Mouse (Mus musculus) regulatory T cell (primary cell): ENCODE data around the gene Atp8a2.

ENCODE experiments used
- in situ Hi-C: fragments of 300-600 bp; cut with MboI, MseI; formaldehyde crosslinking; loops from one replicate; pipeline ENCODE4 v1.15.1; 2025; ENCODE audit warnings: high pct_unique_total_duplicates

Gene Atp8a2

DNA sequence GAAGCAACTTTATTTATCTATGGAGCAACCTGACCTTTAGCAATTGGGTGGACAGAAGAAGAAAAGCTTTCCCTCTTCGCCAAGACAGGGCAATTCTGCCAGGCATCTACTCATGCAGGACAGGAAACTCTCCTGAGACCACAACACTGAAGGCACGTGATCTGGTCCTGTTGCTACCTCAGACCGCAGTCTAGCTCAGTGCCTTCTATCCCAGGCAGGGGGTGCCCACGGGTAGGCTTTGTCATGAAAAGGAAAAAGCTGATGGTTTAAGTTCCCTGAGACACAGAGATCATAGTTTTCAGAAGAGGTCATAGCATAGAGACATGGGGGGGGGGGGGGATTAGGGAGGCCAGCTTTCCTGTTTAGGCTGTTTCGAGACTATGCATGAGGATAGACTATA lies 269.2 kb downstream of the Atp8a2 start:
- in situ Hi-C loops, result no loop called here

DNA sequence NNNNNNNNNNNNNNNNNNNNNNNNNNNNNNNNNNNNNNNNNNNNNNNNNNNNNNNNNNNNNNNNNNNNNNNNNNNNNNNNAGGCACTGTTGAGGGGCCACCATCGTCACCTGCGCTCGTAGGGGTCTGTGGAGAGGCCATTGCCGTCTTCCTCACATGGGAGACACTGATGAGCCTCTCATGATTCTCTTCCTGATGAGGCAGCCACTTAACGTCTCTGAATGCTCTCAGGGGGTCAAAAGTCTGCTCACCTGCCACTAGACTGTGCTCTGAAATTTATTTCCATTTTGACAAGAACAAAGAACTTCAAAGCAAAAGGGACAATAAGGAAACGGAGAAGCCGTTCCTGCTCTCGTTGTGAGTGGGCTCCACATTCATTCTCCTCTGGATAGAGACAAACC lies 277.1 kb downstream of the Atp8a2 start:
- in situ Hi-C loops, result no loop called here

DNA sequence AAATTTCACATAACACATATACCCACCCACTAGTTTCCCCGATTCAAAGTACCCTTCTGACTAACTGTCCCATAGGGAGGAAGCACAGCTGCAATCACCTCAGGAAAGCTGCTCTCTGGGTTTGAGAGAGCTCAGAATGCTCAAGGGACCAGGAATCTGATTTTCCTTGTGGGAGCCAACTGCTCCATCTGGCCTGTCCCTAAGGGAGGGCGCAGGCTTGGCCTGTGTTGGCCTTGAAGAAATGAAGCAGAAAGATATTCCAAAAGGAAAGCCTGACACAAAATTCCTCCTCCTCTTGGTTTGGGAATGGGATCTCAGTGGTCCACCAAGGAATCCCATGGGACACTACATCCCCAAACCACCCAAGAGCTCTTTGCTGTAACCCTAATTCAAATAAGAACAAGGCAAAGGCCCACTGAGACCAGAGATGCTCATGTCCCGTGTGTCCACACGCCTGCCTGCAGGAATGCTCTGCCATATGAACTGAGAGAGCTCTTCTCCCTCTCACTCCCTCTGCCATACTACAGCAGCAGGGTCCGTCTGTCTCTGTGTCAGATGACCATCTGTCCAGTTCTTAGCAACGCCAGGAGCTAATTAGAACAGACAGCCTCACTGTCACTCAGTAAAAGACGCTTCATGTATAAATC lies 293.4 kb downstream of the Atp8a2 start:
- in situ Hi-C loops, result no loop called here

DNA sequence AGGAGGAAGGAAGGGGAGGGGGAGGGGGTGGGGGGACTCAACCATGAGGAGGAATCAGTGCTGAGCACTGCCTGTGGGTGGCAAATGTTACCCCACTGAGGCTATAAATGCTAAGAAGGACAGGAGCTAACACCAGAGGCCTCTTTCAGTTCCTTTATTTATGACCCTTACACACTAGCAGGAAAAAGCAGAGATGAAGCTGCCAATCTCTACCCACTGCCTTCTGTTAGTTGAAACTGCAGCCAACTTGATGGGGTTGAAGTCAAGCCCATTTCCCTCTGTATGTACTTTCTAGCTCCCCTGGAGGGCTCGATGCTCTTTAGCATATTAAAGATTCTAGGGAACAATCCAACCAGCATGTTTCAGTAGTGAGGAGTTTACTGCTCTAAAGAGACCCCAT lies 303.0 kb downstream of the Atp8a2 start:
- in situ Hi-C loops, result no loop called here

DNA sequence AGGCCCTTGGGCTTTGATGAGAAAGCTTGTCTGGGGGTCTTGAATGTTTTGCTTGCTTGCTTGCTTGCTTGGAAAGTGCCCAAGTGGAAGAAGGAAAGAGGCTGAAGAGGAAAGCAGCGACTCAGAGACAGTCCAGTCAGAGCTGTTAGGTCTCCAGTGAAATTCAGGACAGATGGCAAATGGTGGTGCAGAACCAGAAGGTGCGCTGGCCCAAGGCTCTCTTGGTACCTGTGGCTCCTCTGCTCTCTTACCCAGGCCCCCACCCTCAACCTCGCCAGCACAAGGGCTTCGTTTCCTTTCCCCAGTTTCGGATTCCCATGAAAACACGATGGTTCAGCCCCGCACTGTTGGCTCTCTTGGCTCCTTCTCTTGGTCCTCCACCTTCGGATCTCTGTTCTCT lies 304.9 kb downstream of the Atp8a2 start:
- in situ Hi-C loops, result no loop called here

DNA sequence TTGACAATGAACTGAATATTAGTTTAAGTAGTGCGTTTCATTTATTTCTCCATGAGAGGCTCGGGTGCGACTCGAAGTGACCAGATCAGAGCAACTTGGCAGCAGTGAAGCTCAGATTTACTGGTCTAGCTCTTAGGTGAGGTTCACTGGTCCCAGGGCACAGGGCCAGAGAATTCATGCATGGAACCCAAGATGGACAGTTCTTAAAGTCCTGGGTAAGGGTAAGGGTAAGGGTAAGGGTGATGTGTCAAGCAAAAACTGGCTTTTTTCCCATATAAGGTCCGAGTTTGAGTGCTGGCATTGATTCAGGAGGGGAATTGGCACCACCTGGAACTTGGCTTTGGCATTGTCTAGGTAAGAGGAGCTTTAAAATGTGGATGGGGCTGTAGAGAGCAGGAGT lies 305.5 kb downstream of the Atp8a2 start:
- in situ Hi-C loops, result no loop called here

DNA sequence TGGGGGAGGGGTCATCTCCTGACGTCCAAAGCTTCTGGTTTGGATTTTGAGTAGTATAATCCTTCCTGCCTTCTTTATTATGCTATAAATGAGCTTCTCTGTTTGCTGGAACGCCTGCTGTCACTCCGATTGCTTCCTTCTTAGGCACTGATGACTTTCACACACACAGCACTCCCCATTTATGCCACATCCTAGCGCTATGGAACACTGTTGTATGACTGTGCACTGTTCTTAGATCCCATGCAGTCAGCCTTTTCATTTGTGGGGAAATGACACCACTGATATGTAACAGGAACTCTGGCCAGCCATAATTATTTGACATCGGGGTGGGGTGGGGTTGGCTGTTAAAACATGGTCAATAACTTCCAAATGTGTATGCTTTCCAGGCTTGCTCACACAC lies 306.2 kb downstream of the Atp8a2 start:
- in situ Hi-C loops, result no loop called here

DNA sequence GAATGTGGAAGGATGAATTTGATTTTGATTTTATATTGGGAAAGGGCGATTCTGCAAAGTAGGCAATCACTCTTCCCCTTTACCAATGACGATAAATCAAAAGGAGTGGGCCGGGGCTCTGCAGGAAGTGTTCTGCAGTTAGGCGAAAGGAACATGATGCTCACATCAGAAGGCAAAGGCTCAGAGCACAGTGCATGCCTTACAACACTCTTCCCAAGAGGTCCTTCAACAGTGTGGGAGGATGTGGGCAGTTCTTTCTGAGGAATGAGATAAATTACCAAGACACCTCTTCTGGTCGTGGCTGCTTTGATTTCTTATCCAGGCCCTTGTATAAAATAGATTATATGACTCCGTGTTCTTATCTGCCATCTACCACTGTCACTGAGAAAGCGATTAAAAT lies 306.9 kb downstream of the Atp8a2 start:
- in situ Hi-C loops, result no loop called here

DNA sequence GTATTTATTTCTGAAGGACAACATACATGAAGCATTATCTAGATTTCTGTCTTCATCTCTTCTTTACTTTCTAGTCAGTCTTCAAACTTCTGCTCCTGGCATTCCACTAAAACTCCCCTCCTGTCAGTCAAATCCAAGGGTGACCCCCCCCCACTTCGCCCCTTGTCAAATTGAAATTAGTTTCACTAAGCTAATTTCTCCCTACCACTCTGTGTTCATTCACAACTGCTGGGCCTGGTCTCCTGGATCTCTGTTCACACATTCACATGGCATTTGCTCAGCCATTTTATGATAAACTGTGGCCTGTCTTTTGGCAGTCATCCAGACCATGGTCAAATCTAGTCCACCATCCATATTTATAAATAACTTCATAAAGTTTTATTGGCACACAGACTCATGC lies 308.5 kb downstream of the Atp8a2 start:
- in situ Hi-C loops, result loop anchor here (10.0 kb wide), 1 partner anchor 1704 kb away; no protein-coding TSS in a partner anchor

DNA sequence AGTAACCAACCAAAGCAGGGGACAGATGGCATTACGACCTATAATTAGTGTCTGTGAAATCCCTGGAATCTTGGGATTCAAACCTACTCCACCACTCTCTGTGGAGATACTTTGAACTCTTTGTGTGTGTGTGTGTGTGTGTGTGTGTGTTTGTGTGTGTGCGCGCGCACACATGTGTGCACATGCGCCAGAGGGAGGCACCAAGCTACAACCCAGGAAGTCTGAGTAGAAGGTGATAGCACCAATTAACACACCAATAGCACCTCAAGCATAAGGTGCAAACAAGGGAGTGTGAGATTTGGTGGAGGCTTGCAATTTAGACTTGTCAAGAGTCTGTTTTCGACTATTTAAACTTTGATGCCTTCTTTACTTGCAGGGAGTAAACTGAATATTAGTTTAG lies 308.9 kb downstream of the Atp8a2 start:
- in situ Hi-C loops, result loop anchor here (10.0 kb wide), 1 partner anchor 1703 kb away; no protein-coding TSS in a partner anchor

DNA sequence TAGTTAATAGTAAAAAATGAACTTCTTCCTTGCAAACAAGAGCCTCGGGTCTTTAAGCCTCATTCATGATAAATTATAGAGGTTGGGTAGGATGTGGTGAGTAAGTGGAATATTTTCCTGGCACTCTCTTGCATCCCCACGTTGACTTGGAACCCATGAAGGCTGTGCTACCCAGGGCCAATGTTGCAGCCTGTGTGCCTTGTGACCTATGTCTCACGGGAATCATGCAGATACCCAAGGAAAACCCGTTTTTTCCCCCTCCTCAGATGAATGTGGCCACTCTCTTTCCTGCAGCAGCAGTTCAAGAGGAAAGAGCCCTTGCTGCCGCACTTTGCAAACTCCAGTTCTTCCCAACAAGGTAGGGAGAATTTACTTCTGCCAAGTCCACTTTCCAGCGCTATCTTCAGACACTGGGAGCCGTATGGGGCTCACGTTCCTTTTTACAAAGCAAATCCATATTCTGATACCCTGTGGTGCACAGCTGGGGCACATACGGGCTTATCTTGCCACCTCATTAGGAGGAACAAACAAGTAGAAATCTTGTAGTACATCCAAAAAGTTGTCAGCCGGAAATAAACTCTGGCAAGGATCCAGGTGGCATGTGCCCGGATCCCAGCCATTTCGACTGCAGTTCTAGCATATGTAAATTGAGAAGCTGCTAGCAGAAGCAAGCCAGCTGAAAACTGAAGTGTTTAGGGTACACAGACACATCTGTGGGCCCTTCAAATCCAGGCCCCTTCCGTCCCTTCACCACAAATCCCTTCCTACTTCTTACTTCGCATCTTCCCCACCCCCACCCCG lies 309.7 kb downstream of the Atp8a2 start:
- in situ Hi-C loops, result loop anchor here (10.0 kb wide), 1 partner anchor 1702 kb away; no protein-coding TSS in a partner anchor

DNA sequence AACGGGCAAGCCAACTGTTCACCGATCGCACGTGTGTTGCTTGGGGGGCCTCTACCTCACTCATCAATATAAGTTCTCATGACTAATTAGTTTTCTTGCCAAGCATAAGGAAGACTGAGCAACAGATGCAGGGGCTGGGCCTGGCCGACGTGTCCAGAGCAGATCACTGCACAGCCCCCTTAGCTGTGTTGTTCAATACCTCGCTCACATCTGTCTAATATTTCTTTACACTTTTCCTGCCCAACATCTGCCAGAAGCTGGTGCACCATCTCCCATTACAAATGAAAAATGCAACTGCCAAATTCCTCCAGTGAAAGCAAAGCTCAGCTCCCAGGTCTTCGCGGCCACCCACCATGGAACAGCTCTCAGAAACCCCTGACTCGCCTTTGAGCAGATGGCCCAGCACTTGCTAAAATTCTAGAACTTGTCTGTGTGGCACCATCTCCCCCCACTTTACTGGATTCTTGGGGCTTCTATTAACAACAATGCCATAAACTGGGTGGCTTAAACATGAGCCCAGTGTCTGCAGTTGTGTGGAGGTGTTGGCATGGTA lies 313.4 kb downstream of the Atp8a2 start:
- in situ Hi-C loops, result loop anchor here (10.0 kb wide), 1 partner anchor 1699 kb away; no protein-coding TSS in a partner anchor

DNA sequence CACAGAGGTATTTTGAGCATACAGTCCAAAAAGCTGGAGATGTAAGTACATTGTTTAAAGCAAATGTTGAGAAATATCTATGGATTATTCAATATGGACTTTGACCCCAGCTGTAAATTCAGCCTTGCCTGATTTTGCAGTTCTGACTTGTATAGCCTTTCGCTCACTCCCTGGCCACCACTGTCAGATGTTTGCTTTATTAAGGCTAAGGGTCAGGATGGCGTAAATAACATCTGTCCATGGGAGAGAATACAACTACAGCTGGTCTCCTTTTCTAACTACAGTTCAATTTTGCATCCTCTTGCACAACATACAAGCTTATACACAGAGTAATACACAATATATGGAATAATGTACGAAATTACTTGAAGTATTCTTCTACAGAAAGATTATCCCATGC lies 316.1 kb downstream of the Atp8a2 start:
- in situ Hi-C loops, result loop anchor here (10.0 kb wide), 1 partner anchor 1696 kb away; no protein-coding TSS in a partner anchor

DNA sequence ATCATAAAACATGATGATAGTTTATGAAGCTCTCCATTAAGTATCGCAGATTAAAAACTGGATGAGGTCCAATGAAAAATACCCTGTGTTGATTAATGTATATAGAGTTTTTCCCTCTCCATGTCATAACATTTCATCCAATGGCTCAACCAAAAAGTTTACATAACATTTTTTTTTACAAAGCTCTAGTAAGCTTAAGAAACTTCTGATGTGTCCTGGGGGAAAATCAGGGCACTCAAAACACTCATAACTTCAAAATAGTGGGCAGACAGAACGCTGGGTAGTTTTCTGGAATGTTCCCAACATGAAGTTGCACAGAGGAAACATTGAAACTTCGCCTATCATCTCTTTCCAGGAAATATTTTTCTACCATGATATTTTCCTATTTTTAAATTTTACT lies 318.7 kb downstream of the Atp8a2 start:
- in situ Hi-C loops, result no loop called here

DNA sequence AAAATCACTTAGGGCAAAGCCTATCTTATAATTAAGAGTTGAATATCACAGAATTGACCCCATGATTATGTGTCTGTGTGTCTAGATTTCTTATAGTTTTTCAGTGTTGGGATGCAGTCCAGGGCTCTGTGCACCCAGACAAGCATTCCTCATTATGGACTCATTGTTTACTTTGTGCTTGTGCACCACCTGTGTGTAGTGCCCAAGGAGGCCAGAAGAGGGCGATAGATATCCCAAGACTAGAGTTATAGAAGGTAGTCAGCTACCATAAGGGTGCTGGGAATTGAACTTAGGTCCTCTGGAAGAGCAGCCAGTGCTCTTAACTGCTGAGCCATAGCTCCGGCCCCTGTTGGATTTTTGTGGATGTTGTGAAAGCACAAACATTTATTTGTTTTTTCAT lies 320.5 kb downstream of the Atp8a2 start:
- in situ Hi-C loops, result no loop called here

DNA sequence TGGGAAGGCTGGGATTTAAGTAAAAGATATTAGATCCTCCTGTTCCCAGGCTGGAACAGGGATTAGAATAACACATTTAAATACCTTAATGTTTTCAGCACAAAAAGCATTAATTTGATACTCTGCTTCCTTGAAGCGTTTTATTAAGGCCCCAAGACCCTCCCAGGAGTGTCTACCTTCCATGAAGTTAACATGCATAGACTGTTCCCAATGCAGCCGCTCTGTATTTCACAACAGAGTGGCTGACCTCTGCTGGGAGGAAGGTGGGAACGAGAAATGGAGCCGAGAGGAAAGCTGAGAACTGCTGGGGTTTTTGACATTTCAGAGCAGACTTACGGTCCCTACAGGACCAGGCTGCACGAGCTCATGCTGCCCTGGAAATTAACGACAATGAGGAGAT lies 328.6 kb downstream of the Atp8a2 start:
- in situ Hi-C loops, result no loop called here

DNA sequence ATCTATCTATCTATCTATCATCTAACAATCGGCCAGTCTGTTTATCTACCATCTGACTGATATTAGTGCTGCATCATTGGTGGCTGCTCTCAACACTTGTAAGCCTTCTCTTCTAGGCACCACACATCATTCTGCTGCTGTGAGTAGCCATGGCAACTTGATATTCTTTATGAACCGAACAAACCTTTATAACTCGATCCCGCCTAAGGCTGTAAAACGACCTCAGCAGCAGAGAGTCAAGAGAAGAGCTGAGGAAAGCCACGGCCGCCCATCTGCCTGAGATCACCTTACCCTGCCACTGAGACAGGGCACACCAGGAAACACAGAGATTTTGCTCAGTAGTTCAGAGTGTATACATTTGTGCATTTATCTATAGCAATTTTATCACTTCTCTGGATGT lies 329.2 kb downstream of the Atp8a2 start:
- in situ Hi-C loops, result no loop called here

DNA sequence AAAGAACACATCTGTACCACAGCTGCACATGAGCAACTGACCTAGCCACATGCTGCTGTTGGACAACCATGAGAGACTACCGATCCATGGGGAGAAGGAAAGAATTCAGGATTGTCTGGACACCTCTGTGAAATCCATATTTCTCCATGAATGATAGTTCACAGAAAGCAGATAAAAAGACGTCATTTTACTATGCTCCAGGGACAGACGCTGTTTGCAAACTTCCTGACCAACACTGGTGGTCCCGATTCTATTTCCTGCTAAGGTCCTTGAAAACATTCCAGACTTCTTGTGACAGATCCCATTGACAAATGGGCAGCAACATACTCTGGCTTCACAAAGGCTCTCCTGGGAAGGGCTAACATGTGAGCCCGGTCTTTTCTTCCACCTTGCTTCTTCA lies 331.0 kb downstream of the Atp8a2 start:
- in situ Hi-C loops, result no loop called here

DNA sequence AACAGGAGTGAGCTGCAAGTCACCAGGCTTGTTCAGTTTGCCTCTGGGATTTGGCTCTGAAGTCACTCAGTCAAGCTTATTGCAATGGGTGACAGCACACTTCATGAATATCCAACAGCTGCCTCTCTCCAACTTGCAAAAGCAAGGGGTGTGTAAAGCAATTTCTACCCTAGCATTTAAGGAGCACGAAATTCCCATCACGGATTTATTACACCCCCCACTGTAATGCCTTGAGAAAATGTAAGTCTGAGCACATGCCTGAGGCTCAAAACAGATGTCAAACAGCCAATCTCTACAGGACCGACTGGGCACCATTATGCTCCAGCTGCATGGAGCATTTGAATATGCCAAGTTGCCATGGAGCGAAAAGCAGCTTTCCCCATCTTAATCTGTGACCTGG lies 334.6 kb downstream of the Atp8a2 start:
- in situ Hi-C loops, result no loop called here

DNA sequence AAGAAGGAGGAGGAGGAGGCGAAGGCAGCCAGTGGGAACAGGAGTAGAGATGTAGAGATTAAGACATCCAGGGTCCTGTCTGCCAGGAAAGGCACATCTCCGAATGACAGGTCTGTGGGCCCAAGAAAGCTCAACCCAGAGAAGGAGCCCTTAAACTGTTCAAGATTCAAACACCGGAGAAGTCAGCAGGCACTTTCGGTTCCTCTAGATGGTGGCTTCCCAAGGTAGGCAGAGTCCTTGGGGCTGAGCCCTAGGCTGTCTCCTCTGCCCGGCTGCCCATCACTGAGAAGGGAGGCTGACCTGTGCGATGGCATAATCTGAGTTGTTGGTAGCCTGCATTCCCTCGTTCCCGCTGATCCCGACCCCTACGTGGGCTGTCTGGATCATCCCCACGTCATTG lies 337.1 kb downstream of the Atp8a2 start:
- in situ Hi-C loops, result no loop called here

DNA sequence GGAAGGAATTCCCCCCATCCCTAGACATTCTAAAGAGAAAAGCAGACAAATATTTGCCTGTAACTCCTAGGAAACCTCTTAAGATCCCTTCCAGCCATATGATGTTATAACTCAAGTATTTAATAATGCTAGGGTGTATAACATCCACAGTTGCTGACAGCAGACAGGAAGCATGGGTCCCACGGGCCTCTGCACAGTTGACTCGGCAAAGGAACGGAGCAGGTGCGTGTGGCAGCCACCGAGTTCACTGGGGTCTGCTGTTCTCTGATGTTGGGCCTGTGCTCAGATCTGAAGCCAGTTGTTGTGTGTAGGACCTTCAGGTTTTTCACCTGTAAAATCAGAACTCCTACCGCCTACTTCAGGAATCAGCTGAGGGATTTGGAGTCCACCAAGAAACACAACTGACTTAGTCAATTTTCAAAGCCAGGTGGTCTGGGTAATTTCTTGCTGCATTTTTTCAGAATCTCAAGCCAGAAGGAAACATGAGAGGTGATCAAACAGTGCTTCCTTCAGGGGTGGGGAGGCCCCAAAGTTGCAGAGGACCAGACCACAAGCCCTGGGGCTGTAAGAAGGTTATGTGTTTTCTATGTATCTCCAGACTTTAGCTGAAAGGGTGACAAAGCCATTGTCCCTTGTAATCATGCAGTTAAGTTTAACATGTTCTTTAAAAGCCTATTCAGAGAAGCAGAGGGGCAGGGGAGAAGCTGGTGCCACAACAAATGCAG lies 338.3 kb downstream of the Atp8a2 start:
- in situ Hi-C loops, result no loop called here

DNA sequence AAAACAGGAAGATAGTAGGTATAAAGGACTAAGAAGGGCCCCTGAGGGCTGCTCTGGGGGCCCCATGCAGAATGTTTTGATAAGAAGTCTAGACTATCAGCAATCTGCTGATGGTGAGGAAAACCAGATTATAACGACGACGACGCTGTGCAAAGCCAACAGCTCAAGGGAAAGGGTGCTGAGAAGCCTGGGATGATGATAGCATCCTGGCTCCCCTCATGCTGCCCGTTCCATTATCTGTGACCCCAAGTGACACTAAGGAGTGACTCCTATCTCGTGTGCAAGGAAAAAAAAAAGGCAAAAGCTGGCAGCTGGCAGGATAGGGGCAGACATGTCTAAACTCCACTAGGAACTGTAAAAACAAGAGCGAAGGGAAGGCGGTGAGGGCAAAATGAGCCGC lies 343.8 kb downstream of the Atp8a2 start:
- in situ Hi-C loops, result no loop called here
